Mouse (Mus musculus) myocyte (in vitro differentiated cells): ENCODE measurements around the gene Slc35b1. TPM values are rescaled to one million over a fixed set of nuclear protein-coding genes. Genes with fewer than 3 reads are reported as not detected.

Source experiments
- H3K27me3 ChIP-seq: one replicate; pipeline ENCODE4 v1.6.1; 2011; ENCODE audit not compliant: control insufficient read depth, insufficient read depth, insufficient read length
- H3K36me3 ChIP-seq: one replicate; pipeline ENCODE4 v1.6.1; 2011; ENCODE audit not compliant: control insufficient read depth, insufficient read depth
- H3K4me2 ChIP-seq: one replicate; pipeline ENCODE4 v1.6.1; 2011; ENCODE audit warnings: low read depth, control low read depth
- H3K4me3 ChIP-seq: one replicate; pipeline ENCODE4 v1.5.1; 2011; ENCODE audit warnings: mild to moderate bottlenecking, control low read depth, moderate library complexity
- H3K79me2 ChIP-seq: one replicate; pipeline ENCODE4 v1.6.1; 2011; ENCODE audit not compliant: control insufficient read depth, insufficient read depth
- H3ac ChIP-seq: one replicate; pipeline ENCODE4 v1.6.1; 2011; ENCODE audit not compliant: control insufficient read depth, insufficient read length
- CEBPB ChIP-seq: IDR thresholded peaks from 2 replicates; pipeline ENCODE4 v1.6.1; 2011; ENCODE audit warnings: mild to moderate bottlenecking, moderate library complexity; ENCODE audit not compliant: poor library complexity, insufficient read depth, severe bottlenecking
- E2F4 ChIP-seq: IDR thresholded peaks from one replicate; pipeline ENCODE4 v1.6.1; 2011; ENCODE audit warnings: mild to moderate bottlenecking, control low read depth, moderate library complexity; ENCODE audit not compliant: insufficient read depth
- MAX ChIP-seq: IDR thresholded peaks from one replicate; pipeline ENCODE4 v1.6.1; 2011; ENCODE audit warnings: low read depth, mild to moderate bottlenecking, control low read depth
- MYOD1 ChIP-seq, 3 experiments: IDR thresholded peaks; one replicate each; pipeline ENCODE4 v1.6.1; 2011; ENCODE audit warnings: control low read depth in 2 of 3, low read depth in 2 of 3, mild to moderate bottlenecking in 2 of 3, moderate library complexity in 1 of 3; ENCODE audit not compliant: insufficient read length in 2 of 3, control insufficient read depth in 1 of 3
- MYOG ChIP-seq, 3 experiments: IDR thresholded peaks; one replicate each; pipeline ENCODE4 v1.6.1; 2011; ENCODE audit warnings: control low read depth in 2 of 3, low read depth in 2 of 3, mild to moderate bottlenecking in 2 of 3; ENCODE audit not compliant: insufficient read length in 2 of 3, control insufficient read depth in 1 of 3, insufficient read depth in 1 of 3
- POLR2A ChIP-seq: IDR thresholded peaks from one replicate; pipeline ENCODE4 v1.6.1; 2011; ENCODE audit warnings: low read depth, mild to moderate bottlenecking, control low read depth, moderate library complexity; ENCODE audit not compliant: insufficient read length
- POLR2AphosphoS2 ChIP-seq: IDR thresholded peaks from one replicate; pipeline ENCODE4 v1.6.1; 2011; ENCODE audit warnings: low read depth, control low read depth; ENCODE audit not compliant: insufficient read length
- REST ChIP-seq: IDR thresholded peaks from one replicate; pipeline ENCODE4 v1.6.1; 2011; ENCODE audit warnings: mild to moderate bottlenecking, control low read depth, moderate library complexity; ENCODE audit not compliant: insufficient read depth, insufficient read length
- SRF ChIP-seq: IDR thresholded peaks from one replicate; pipeline ENCODE4 v1.6.1; 2011; ENCODE audit warnings: low read depth; ENCODE audit not compliant: control insufficient read depth, insufficient read length
- TCF12 ChIP-seq: IDR thresholded peaks from one replicate; pipeline ENCODE4 v1.6.1; 2011; ENCODE audit warnings: mild to moderate bottlenecking, control low read depth; ENCODE audit not compliant: poor library complexity, insufficient read depth, severe bottlenecking
- TCF3 ChIP-seq: IDR thresholded peaks from one replicate; pipeline ENCODE4 v1.6.1; 2011; ENCODE audit warnings: low read depth, control low read depth; ENCODE audit not compliant: insufficient read length
- USF1 ChIP-seq: IDR thresholded peaks from one replicate; pipeline ENCODE4 v1.6.1; 2011; ENCODE audit warnings: low read depth, mild to moderate bottlenecking, control low read depth, moderate library complexity
- polyA plus RNA-seq: library from polyadenylated mRNA; unstranded; fragments of >200 nt; fragmentation: generic; extraction: Trizol; gene quantifications from one replicate; pipeline ENCODE4 v1.2.1, GENCODE M21; 2012; ENCODE audit warnings: missing spikeins

Slc35b1 gene
- polyA plus RNA-seq, 1 experiment: 66.7 TPM

DNA sequence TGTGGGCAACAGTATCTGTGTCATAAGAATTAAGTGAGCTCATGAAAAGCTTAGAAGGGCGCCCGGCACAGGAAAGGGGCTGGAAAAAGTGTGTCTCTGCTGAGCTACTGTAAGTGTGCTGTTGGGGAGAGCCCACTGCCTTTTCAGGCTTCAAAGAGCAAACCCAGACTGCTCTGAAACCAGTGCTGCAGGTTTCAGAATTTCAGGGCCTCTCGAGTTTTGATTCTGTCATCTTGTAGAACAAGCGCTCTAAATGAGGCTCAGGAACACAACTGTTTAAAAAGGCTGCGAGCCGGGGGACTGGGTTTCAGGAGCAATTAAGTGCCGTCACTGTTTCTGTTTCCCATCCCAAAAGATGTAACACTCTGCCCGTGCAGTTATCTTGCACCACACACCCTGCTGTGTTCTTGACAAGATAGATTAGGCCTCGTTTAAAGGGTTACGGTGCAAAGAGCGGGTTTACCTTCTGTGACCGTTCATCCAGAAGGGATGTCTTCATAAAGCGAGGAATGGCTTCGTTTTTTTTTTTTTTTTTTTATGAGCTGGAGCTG, 44.9 kb upstream of the Slc35b1 start:
- H3ac ChIP-seq: no peak overlapping the region
- H3K4me3 ChIP-seq: peak overlapping the region; percentile 40
- H3K27me3 ChIP-seq: no peaks in the 10 kb centered on the region
- peak overlapping the region; percentile 76 for H3K4me2 ChIP-seq
- TF ChIP-seq TCF12 (no peak), SRF (no peak), CEBPB (no peak), MYOD1 (IDR thresholded peaks at IDR 0.05; ENCODE audit: control insufficient read depth in 1 of 3, insufficient read length in 2 of 3, low read depth in 2 of 3) (no peak), POLR2AphosphoS2 (no peak), MYOG (IDR thresholded peaks at IDR 0.05; ENCODE audit: control insufficient read depth in 1 of 3, insufficient read depth in 1 of 3, insufficient read length in 2 of 3, low read depth in 2 of 3) (no peak), TCF3 (no peak), POLR2A (no peak), E2F4 (no peak), MAX (no peak), USF1 (no peak), REST (no peak)
- H3K36me3 ChIP-seq: no peaks in the 10 kb centered on the region
- H3K79me2 ChIP-seq: peaks cover 45% of the 10 kb centered on the region

DNA sequence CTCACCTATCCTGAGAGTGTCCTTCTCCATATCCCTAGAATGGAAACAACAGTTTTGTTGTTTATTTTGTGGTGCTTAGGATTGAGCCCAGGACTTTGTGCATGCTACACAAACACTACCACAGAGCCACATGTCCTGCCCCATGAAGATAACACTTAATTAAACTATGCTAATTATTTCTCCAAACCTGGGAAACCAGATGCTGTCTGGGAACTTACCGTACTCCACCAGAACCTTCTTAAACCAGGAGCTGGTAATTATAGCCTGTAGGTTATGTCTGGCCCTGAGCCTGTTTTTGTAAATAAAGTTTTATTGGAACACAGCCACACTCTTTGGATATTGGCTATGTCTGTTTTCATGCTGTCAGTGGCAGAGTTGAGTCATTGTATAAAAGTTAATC, 44.2 kb upstream of the Slc35b1 start:
- H3K27me3 ChIP-seq: no peaks in the 10 kb centered on the region
- peak overlapping the region; percentile 76 for H3K4me2 ChIP-seq
- no peaks in the 10 kb centered on the region for H3K36me3 ChIP-seq
- no peak overlapping the region for H3ac ChIP-seq
- peaks cover 52% of the 10 kb centered on the region for H3K79me2 ChIP-seq
- H3K4me3 ChIP-seq: peak overlapping the region; percentile 40
- TF ChIP-seq MYOD1 (IDR thresholded peaks at IDR 0.05; ENCODE audit: control insufficient read depth in 1 of 3, insufficient read length in 2 of 3, low read depth in 2 of 3): no peak
- no peak for TF ChIP-seq CEBPB
- no peak for TF ChIP-seq TCF12
- TF ChIP-seq REST: no peak
- no peak for TF ChIP-seq E2F4
- no peak for TF ChIP-seq USF1
- TF ChIP-seq MAX: no peak
- TF ChIP-seq POLR2AphosphoS2: no peak
- TF ChIP-seq MYOG (IDR thresholded peaks at IDR 0.05; ENCODE audit: control insufficient read depth in 1 of 3, insufficient read depth in 1 of 3, insufficient read length in 2 of 3, low read depth in 2 of 3): no peak

- Histone ChIP-seq H3ac (no peak overlapping the region), H3K4me3 (no peak overlapping the region), H3K36me3 (no peaks in the 10 kb centered on the region), H3K4me2 (peak overlapping the region; percentile 76), H3K27me3 (no peaks in the 10 kb centered on the region), H3K79me2 (peaks cover 52% of the 10 kb centered on the region)
- no peak for TF ChIP-seq POLR2AphosphoS2
- no peak for TF ChIP-seq MAX
- no peak for TF ChIP-seq MYOG (IDR thresholded peaks at IDR 0.05; ENCODE audit: control insufficient read depth in 1 of 3, insufficient read depth in 1 of 3, insufficient read length in 2 of 3, low read depth in 2 of 3)
- TF ChIP-seq USF1: no peak
- no peak for TF ChIP-seq TCF3
- no peak for TF ChIP-seq SRF
- TF ChIP-seq MYOD1 (IDR thresholded peaks at IDR 0.05; ENCODE audit: control insufficient read depth in 1 of 3, insufficient read length in 2 of 3, low read depth in 2 of 3): no peak
- TF ChIP-seq POLR2A: no peak
- no peak for TF ChIP-seq REST
- TF ChIP-seq TCF12: no peak
- no peak for TF ChIP-seq CEBPB
- no peak for TF ChIP-seq E2F4
Measured at GRCm38 (mm10) chr11:95340664-95341063, 43.8 kb upstream of the Slc35b1 start.

- no peak overlapping the region for H3ac ChIP-seq
- H3K27me3 ChIP-seq: no peaks in the 10 kb centered on the region
- TF ChIP-seq MYOG (IDR thresholded peaks at IDR 0.05; ENCODE audit: control insufficient read depth in 1 of 3, insufficient read depth in 1 of 3, insufficient read length in 2 of 3, low read depth in 2 of 3) (peak in 1 of 3 experiments; percentile 69), MYOD1 (IDR thresholded peaks at IDR 0.05; ENCODE audit: control insufficient read depth in 1 of 3, insufficient read length in 2 of 3, low read depth in 2 of 3) (peak in 2 of 3 experiments; percentile 5 to 62), E2F4 (no peak), POLR2AphosphoS2 (no peak)
- H3K79me2 ChIP-seq: peaks cover 56% of the 10 kb centered on the region
- H3K4me2 ChIP-seq: peak overlapping the region; percentile 12
- H3K36me3 ChIP-seq: no peaks in the 10 kb centered on the region
- no peak overlapping the region for H3K4me3 ChIP-seq
Measured at GRCm38 (mm10) chr11:95343180-95343579, 41.3 kb upstream of the Slc35b1 start.

GRCm38 (mm10) chr11:95344181-95344580, 40.3 kb upstream of the Slc35b1 start:
- no peaks in the 10 kb centered on the region for H3K27me3 ChIP-seq
- H3K79me2 ChIP-seq: peaks cover 47% of the 10 kb centered on the region
- no peaks in the 10 kb centered on the region for H3K36me3 ChIP-seq
- no peak for TF ChIP-seq TCF3
- TF ChIP-seq POLR2A: no peak
- no peak overlapping the region for H3K4me3 ChIP-seq
- no peak overlapping the region for H3ac ChIP-seq
- H3K4me2 ChIP-seq: no peak overlapping the region
